Mouse (Mus musculus) forebrain, embryonic 15.5 days (tissue): Measurements from ENCODE around the gene Cacna1e. TPM values are rescaled to one million over a fixed set of nuclear protein-coding genes. Genes with fewer than 3 reads are reported as not detected.
A peak's percentile ranks its signal among the peaks of the same experiment; 100 is the strongest.

Source experiments
- ATAC-seq: fragments of 200-750 bp; cut with Nextera tagmentation; replicated peaks from 2 replicates; pipeline ENCODE4 v1.8.0; 2017; ENCODE audit warnings: mild to moderate bottlenecking, moderate TSS enrichment, moderate library complexity
- H3K27ac ChIP-seq: fragments of 300-500 bp; sonication (generic); replicated peaks from 2 replicates; pipeline ENCODE4 v1.5.1; 2015; ENCODE audit warnings: mild to moderate bottlenecking, inconsistent platforms
- H3K27me3 ChIP-seq: fragments of 300-500 bp; sonication (generic); 2 replicates; pipeline ENCODE4 v1.6.1; 2015; ENCODE audit warnings: inconsistent platforms
- H3K36me3 ChIP-seq: fragments of 300-500 bp; sonication (generic); 2 replicates; pipeline ENCODE4 v1.6.1; 2015; ENCODE audit warnings: mild to moderate bottlenecking, inconsistent platforms
- H3K4me1 ChIP-seq: fragments of 300-500 bp; sonication (generic); 2 replicates; pipeline ENCODE4 v1.6.1; 2015; ENCODE audit warnings: inconsistent platforms
- H3K4me2 ChIP-seq: fragments of 300-500 bp; sonication (generic); replicated peaks from 2 replicates; pipeline ENCODE4 v1.6.1; 2015; ENCODE audit warnings: mild to moderate bottlenecking, inconsistent platforms
- H3K4me3 ChIP-seq: fragments of 300-500 bp; sonication (generic); 2 replicates; pipeline ENCODE4 v1.5.1; 2015; ENCODE audit warnings: mild to moderate bottlenecking, inconsistent platforms
- H3K9ac ChIP-seq: fragments of 300-500 bp; sonication (generic); replicated peaks from 2 replicates; pipeline ENCODE4 v1.6.1; 2015; ENCODE audit warnings: mild to moderate bottlenecking, inconsistent platforms
- H3K9me3 ChIP-seq: fragments of 300-500 bp; sonication (generic); 2 replicates; pipeline ENCODE4 v1.6.1; 2016; ENCODE audit warnings: inconsistent platforms
- WGBS: fragments of 180-500 bp; shearing (Covaris S2); methylation state at CpG from one replicate; pipeline ENCODE4 v1.1.7; 2015; ENCODE audit warnings: mixed read lengths; 5-methylcytosine and 5-hydroxymethylcytosine counted together
- polyA plus RNA-seq: library from polyadenylated mRNA; unstranded; fragments of >200 nt; fragmentation: Nextera tagmentation; extraction: Ambion mirVana; gene quantifications from 2 replicates; pipeline ENCODE4 v1.2.1, GENCODE M21; 2015

Gene Cacna1e
- polyA plus RNA-seq, 1 experiment from 2014 or later, result 13.1 TPM

DNA sequence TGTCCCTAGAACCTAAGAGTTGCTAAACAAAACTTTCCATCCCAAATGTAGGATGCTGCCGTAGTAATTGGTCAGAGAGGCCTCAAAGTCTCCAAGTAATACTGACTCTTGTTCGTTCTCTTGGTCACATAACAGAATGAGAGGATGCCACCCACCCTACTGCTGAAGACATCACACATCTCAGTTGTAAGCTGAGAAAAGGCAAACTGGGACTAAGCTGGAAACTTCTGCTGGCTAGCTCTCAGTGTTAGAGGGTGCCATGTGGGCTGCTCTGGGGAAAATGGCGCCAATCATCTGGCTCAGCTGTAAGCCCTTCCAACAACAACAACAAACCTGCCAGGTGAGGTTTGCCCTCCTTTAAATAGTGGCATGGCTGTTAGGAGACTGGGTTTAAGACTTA lies 109.8 kb downstream of the Cacna1e start:
- Histone ChIP-seq H3K36me3 (no peaks in the 10 kb centered on the region), H3K4me1 (no peaks in the 10 kb centered on the region), H3K9ac (no peak overlapping the region), H3K27me3 (no peaks in the 10 kb centered on the region), H3K4me3 (no peak overlapping the region), H3K9me3 (no peaks in the 10 kb centered on the region), H3K27ac (no peak overlapping the region), H3K4me2 (no peak overlapping the region)
- no peak for ATAC-seq
- WGBS, result 92% methylated on average over 3 of the region's 3 CpGs

DNA sequence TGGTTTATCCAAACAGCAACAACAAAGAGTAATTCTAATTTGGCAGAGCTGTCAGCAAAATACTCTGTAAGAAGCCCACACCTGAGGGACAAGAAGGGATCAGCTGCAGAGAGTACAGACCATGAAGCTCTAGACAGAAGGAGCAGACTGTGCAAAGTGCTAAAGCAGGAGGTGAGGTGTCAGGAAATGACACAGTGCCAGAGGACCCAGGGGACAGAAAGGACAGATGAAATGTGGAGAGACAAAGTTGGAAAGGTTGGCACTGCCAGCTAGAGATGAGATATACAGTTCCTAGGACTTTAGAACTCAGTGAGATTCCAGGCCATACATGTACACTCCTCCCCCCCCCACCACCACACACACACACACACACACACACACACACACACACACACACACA lies 113.2 kb downstream of the Cacna1e start:
- Histone ChIP-seq H3K4me1 (no peaks in the 10 kb centered on the region), H3K4me3 (no peak overlapping the region)
- ATAC-seq, result no peak

GRCm38 (mm10) chr1:154770542-154770941 lies 113.8 kb downstream of the Cacna1e start:
- Histone ChIP-seq H3K4me3 (no peak overlapping the region), H3K9me3 (no peaks in the 10 kb centered on the region), H3K27me3 (no peaks in the 10 kb centered on the region), H3K4me2 (no peak overlapping the region), H3K4me1 (no peaks in the 10 kb centered on the region), H3K36me3 (no peaks in the 10 kb centered on the region), H3K9ac (no peak overlapping the region), H3K27ac (no peak overlapping the region)
- no peak for ATAC-seq
- WGBS, result 50% methylated on average over 3 of the region's 3 CpGs

More for the DNA sequence above, 113.2 kb downstream of the Cacna1e start:
- Histone ChIP-seq H3K36me3 (no peaks in the 10 kb centered on the region), H3K27ac (no peak overlapping the region), H3K9me3 (no peaks in the 10 kb centered on the region), H3K9ac (no peak overlapping the region), H3K27me3 (no peaks in the 10 kb centered on the region), H3K4me2 (no peak overlapping the region)

GRCm38 (mm10) chr1:154763132-154763531 lies 121.2 kb downstream of the Cacna1e start:
- H3K4me3 ChIP-seq, result no peak overlapping the region
- H3K27me3 ChIP-seq, result no peaks in the 10 kb centered on the region
- H3K9me3 ChIP-seq, result no peaks in the 10 kb centered on the region
- no peaks in the 10 kb centered on the region for H3K36me3 ChIP-seq
- no peak overlapping the region for H3K4me2 ChIP-seq
- no peaks in the 10 kb centered on the region for H3K4me1 ChIP-seq
- H3K27ac ChIP-seq, result no peak overlapping the region
- H3K9ac ChIP-seq, result no peak overlapping the region
- ATAC-seq, result no peak
- WGBS, result 36% methylated on average over 4 of the region's 4 CpGs

GRCm38 (mm10) chr1:154752081-154752480 lies 132.2 kb downstream of the Cacna1e start:
- H3K36me3 ChIP-seq, result no peaks in the 10 kb centered on the region
- no peaks in the 10 kb centered on the region for H3K27me3 ChIP-seq
- no peak overlapping the region for H3K9ac ChIP-seq
- no peak overlapping the region for H3K27ac ChIP-seq
- no peak overlapping the region for H3K4me3 ChIP-seq
- no peaks in the 10 kb centered on the region for H3K4me1 ChIP-seq
- ATAC-seq, result no peak
- H3K4me2 ChIP-seq, result no peak overlapping the region
- H3K9me3 ChIP-seq, result no peaks in the 10 kb centered on the region
- 49% methylated on average over 2 of the region's 2 CpGs for WGBS

DNA sequence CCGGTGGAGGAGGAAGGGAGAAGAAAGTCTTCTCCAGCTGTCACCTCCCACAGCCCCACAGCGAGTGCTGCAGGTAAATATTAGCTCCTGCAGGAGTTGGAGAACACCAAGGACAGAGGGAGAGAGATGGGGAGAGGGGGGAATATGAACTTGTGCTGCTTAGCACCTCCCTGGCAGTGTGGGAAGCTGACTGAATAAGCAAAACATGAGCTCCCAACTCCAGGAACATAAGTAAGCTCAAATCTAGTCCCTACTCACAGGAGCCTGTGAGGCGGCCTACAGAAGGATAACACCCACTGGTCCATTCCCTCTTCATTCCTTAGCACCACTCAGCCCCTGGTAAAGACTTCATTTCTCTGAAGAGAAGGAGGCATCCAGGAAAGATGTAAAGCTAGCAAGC lies 135.8 kb downstream of the Cacna1e start:
- no peaks in the 10 kb centered on the region for H3K9me3 ChIP-seq
- no peaks in the 10 kb centered on the region for H3K27me3 ChIP-seq
- WGBS, result 92% methylated on average over 3 of the region's 3 CpGs
- no peak overlapping the region for H3K9ac ChIP-seq
- no peak overlapping the region for H3K4me2 ChIP-seq
- no peak for ATAC-seq
- no peak overlapping the region for H3K4me3 ChIP-seq
- no peaks in the 10 kb centered on the region for H3K36me3 ChIP-seq
- no peaks in the 10 kb centered on the region for H3K4me1 ChIP-seq
- no peak overlapping the region for H3K27ac ChIP-seq

DNA sequence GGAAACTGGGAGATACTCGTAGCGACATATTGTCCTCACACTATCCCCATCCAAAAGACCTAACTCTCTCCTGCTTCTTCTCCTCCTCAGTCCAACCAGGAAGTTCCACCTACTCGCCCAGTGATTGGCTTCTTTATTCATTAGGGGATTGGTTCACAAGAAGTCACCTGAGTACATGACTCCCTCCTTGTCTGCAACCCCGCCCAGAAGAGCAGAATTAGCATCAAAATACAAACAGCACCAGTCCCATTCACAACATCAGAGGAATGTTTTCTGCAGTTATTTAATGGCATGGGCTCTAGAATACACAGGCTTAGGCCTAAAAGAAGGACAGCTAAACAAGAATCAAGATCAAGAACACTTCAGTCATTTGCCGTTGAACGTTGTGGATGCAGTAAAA lies 139.1 kb downstream of the Cacna1e start:
- Histone ChIP-seq H3K9me3 (no peaks in the 10 kb centered on the region), H3K9ac (no peak overlapping the region), H3K27me3 (no peaks in the 10 kb centered on the region), H3K27ac (no peak overlapping the region), H3K36me3 (no peaks in the 10 kb centered on the region), H3K4me1 (no peaks in the 10 kb centered on the region; the same call in 1 of the 2 replicates), H3K4me3 (no peak overlapping the region), H3K4me2 (no peak overlapping the region)
- no peak for ATAC-seq
- WGBS, result 84% methylated on average over 6 of the region's 6 CpGs

GRCm38 (mm10) chr1:154730411-154730961 lies 153.8 kb downstream of the Cacna1e start:
- Histone ChIP-seq H3K4me3 (no peak overlapping the region), H3K27ac (peak overlapping the region; percentile 45), H3K9ac (no peak overlapping the region), H3K4me2 (no peak overlapping the region), H3K4me1 (peaks cover 23% of the 10 kb centered on the region), H3K27me3 (peaks cover 10% of the 10 kb centered on the region; the same call in 1 of the 2 replicates), H3K36me3 (no peaks in the 10 kb centered on the region), H3K9me3 (no peaks in the 10 kb centered on the region)
- 26% methylated on average over 7 of the region's 7 CpGs for WGBS
- 0 out of 2 replicates have a peak, but pooled peaks have one; percentile 10 for ATAC-seq

- peaks cover 20% of the 10 kb centered on the region for H3K27me3 ChIP-seq
- H3K9ac ChIP-seq, result no peak overlapping the region
- peaks cover 30% of the 10 kb centered on the region for H3K4me1 ChIP-seq
- 0 out of 2 replicates have a peak, but pooled peaks have one; percentile 17 for ATAC-seq
- no peak overlapping the region for H3K4me3 ChIP-seq
- no peaks in the 10 kb centered on the region for H3K36me3 ChIP-seq
- H3K9me3 ChIP-seq, result no peaks in the 10 kb centered on the region
- H3K27ac ChIP-seq, result peak overlapping the region; percentile 45
- WGBS, result 66% methylated on average over 6 of the region's 6 CpGs
- no peak overlapping the region for H3K4me2 ChIP-seq
Observed at GRCm38 (mm10) chr1:154729269-154729980, 154.9 kb downstream of the Cacna1e start.

DNA sequence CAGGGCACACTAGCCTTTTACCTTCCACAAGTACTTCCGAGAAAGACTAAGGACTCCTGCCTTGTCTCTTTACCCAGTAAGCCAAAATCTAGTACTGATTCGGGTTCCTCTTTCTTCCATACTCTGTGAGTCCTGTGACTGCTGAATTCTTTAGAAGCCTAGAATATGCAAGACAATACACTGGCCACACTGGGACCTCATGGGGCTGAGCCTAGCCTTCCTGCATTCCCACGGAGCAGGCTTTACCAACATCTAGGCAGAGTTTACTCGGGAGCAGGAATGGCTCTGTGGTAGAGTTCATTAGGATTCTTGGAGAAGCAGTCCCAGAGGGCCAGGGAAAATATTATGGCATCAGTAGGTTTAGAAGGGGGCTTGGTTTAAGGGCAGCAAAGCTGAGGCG lies 155.6 kb downstream of the Cacna1e start:
- no peak overlapping the region for H3K9ac ChIP-seq
- H3K4me3 ChIP-seq, result no peak overlapping the region
- ATAC-seq, result no peak
- peaks cover 20% of the 10 kb centered on the region for H3K27me3 ChIP-seq
- H3K4me1 ChIP-seq, result peaks cover 37% of the 10 kb centered on the region
- no peaks in the 10 kb centered on the region for H3K9me3 ChIP-seq
- H3K4me2 ChIP-seq, result no peak overlapping the region
- 48% methylated on average over 5 of the region's 5 CpGs for WGBS
- no peaks in the 10 kb centered on the region for H3K36me3 ChIP-seq
- no peak overlapping the region for H3K27ac ChIP-seq

DNA sequence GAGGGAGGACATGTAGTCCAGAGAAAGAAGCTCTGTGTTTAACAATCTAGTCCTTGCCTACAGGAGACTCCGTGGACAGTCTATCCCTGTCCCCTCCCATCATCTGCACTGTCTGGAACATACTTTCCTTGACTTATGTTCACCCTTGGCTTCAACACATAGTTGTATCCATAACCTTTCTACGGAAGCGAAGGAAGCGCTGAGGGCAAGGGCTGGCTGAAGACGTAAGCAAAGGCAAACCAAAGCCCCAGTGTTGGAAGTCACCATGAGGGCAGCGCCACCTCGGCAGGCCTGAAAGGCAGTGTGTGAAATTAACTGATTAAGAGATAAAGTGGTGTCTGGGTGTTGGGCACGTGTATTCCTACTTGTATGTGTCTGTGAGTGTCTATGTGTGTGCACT lies 156.6 kb downstream of the Cacna1e start:
- WGBS, result 89% methylated on average over 8 of the region's 8 CpGs
- ATAC-seq, result no peak
- Histone ChIP-seq H3K36me3 (no peaks in the 10 kb centered on the region), H3K4me3 (no peak overlapping the region), H3K27ac (no peak overlapping the region), H3K4me1 (peaks cover 43% of the 10 kb centered on the region), H3K27me3 (peaks cover 20% of the 10 kb centered on the region), H3K9ac (no peak overlapping the region), H3K4me2 (no peak overlapping the region), H3K9me3 (no peaks in the 10 kb centered on the region)

DNA sequence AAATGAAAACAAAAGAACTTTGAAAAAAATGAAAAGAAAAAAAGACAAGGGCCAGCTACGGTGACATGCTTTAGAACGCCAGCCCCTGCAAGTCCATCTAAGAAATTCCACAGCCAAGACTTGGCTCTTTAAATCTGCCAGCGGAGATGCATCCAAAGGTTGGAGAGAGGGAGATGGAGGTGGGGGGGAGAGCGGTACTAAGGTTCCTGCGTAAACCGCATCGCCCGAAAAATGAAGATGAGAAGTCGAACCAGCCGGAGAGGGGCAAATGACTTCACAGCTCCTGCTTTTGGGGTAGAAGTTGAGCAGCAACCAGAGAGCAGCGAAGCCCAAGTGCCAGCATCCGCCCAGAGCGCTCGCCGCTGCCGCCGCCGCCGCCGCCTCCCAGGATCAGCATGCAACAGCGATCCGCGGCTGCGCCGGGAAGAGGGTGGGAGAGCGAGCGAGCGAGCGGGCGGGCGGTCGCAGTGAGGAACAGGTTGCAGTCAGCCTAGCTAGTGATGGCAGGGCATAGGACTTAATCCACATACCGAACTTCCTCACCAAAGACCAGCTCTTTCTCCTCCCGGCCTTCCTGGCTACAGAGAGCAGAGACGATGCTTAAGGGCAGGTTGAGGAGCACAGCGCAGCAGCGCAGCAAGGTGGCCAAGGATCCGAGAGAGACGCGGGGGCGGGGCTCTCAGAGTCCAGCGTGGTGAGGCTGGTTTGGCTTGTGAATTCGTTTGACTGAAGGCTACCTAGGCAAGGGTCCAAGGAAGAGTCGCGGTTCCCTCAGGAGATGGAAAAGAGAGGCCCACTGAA lies 157.7 kb downstream of the Cacna1e start:
- ATAC-seq, result peak; percentile 55
- Histone ChIP-seq H3K4me3 (peak overlapping the region; percentile 55), H3K36me3 (no peaks in the 10 kb centered on the region), H3K27ac (peak overlapping the region; percentile 62; the same call in 1 of the 2 replicates), H3K4me2 (peak overlapping the region; percentile 87), H3K27me3 (peaks cover 20% of the 10 kb centered on the region), H3K4me1 (peaks cover 43% of the 10 kb centered on the region), H3K9me3 (no peaks in the 10 kb centered on the region), H3K9ac (peak overlapping the region; percentile 59)
- WGBS, result under 1% methylated on average over 45 of the region's 45 CpGs
